Mouse (Mus musculus): ENCODE results near the gene Ogt.
A peak's percentile ranks its signal among the peaks of the same experiment; 100 is the strongest.

Ogt gene

GRCm38 (mm10) chrX:101639741-101640166, at the start of gene Ogt:
Gene Ogt (plus strand): TSS chrX:101640060.
- DNase-seq, result peak; percentile 74

DNA sequence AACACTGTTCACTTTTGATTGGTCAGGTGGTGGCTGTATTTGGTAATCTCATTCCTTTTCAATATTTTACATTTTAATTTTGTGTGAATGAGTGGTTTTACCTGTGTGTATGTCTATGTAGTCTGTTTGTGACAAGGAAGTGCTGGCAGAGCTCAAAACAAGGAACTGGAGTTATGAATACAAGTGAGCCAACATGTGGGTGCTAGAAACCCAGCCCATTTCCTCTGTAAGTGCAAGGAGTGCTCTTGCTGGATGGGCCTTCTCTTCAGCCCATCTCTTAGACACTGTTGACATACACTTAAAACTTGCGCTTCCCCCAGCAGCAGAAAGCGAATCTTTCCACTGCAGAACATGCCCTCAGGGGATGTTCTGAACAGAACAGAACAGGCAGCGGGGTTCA, 23.7 kb upstream of the Ogt start:
- DNase-seq, result no peak

DNA sequence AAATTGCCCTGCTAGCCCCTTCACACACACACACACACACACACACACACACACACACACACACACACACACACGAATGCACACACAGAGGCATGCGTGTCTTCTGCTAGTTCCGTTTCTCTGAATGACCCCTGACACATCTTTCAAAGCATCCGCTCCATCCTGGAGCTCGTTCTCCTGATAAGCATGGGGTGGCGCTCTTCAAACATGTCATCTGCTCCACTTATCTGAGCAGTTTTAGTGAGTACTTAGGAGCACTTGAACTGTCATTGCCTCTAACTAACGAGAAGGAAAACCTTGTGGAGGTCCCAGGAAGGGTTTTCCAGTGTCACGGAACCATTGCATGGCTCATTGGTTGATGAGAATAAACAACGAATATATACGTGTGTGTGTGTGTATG, 22.0 kb upstream of the Ogt start:
- no peak for DNase-seq

GRCm38 (mm10) chrX:101620317-101620716, 19.5 kb upstream of the Ogt start:
- DNase-seq, result no peak

DNA sequence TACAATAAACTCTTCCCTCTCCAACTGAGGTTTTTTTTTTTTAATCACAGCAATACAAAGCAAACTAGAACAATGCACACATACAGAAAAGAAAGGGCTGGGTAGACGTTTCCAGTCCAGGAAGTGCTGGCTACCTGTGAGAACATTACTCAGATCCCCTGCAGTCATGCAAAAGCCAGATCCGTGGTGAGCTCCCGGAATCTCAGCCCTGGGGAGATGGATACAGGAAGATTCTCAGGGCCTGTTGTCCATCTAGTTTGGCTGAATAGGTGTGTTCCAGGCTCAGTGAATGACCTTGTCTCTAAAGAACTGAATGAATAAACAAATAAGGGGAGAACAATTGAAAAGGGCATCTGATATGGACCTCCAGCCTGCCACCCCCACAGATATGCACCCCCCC, 17.3 kb upstream of the Ogt start:
- DNase-seq, result no peak

DNA sequence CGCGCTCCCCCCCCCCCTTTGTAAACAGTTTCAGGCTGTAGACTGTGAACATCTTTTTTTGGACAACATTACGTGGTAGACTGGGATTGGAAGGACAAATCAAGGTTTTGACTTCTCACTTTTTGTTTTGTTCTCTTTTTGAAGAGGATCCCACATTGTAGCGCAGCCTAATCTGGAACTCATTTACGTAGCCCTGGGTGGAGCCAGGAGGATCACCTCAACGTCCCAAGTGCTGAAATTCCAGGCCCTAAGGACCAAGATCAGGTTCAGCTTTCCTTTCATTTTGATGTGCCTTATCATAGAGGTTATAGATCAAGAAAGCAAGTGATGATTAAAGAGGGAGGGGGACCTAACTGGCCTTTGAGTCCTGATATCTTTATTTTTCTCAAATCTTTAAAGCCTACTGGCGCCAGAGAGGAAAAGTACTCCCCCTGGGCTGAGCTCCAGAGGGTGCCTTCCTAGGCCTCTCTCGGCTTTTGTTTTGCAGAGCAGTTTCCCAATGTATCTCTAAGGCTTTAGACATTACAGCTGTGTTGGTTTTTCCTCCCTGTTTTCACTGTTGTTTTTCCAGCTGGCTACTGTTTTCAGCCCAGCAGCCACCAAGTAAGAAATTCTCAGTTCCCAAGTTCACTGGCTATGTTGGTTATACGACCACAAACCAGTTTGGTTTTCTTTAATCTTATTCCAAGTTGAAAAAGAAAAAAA, 2.9 kb upstream of the Ogt start:
- DNase-seq, result no peak

DNA sequence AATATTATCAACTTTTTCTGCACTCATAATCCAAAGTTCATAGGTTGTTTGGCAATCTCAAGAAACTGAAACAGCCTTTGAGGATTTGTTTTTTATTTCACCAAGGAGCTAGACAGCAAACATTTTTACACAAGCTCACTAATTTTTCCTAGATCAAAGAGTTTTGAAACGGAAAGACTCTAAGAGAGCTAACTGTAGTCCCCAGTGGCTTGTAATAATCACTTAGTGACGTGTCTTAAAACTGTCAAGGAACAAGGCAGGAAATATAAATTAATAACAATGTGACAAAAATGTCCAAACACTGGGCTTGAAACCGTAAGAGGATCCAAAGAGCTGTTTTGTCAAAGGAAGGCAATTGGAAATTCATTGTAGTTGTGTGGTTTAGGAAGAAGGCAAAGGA, 1.0 kb upstream of the Ogt start:
- DNase-seq, result no peak

DNA sequence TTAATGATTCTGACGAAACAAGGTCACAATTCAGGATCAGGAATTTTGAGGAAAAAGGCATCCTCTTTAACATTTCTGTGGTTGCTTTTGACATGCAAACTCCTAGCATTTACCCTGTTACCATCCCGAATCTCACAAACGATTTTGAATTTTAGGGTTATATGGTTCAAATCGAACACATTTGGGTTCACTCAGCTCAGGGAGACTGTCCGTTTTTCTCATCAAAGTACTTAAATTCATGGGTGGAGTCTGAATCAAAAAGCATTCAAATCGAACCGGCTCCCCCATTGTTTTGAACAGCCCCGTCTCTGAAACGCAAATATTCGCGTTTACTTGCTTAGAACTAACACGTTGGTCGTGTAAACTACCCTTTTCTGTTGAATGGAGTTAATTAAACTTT, 554 bp upstream of the Ogt start:
- no peak for DNase-seq

- peak; percentile 24 for DNase-seq
Observed at GRCm38 (mm10) chrX:101640194-101641160, 617 bp downstream of the Ogt start.

DNA sequence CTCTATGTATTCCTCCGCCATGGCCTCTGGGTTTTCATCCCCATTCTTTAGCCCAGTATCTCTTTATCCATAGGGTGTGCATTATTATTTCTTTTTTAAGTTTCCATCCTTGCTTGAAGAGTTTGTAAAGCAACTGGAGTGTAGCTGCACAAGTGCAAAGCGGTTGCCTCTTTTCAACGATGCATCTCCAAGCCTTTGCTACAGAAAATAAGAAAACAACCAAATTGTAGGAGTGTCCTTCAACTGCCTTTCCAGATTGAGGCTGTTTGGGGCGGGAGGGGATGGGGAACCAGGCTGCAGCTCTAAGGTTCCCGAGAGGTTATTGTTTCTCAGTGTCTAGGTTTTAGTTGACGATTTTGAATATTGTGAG, 1.3 kb downstream of the Ogt start:
- DNase-seq, result no peak

- no peak for DNase-seq
Observed at GRCm38 (mm10) chrX:101642091-101642490, 2.2 kb downstream of the Ogt start.

DNA sequence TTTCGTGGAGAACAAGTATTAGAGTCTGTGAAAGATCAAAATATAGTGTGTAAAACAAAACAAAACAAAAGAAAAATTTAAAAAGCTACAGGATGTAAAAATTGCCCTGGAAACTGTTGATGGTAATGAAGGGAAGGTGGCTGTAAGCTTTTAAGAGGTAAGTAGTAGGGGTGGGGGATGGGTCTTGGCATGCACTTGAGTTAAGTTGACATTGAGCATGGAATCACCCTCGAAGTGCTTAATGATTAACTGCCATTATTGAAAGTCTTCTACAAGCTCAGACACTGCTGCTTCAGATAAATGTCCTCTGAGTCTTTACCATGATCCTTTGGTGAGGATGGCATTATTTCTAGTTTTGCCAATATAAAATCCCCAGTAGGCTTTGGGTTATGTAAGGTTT, 5.4 kb downstream of the Ogt start:
- no peak for DNase-seq

- DNase-seq, result no peak
Observed at GRCm38 (mm10) chrX:101646621-101647020, 6.8 kb downstream of the Ogt start.

DNA sequence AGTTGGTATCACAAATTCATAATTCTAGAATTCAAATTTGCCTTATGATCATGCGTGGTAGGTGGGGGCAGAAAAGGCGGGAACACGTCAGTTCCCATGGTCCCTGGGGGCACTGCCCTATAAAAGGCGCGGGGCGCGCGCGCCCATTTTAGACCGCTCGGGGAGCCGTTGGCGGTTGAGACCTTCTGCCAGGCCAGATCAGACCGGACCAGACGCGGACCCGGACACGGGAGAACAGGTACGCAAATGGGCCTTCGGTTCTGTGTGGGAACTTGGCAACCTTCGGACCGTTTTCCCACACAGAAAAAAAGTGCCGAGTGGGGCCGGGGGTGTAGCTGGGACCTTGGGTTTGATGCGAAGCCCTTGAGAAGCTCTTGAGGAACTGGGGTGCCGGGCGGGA, 55.8 kb downstream of the Ogt start:
- no peak for DNase-seq

GRCm38 (mm10) chrX:101697537-101697936, 57.7 kb downstream of the Ogt start:
- DNase-seq, result no peak

DNA sequence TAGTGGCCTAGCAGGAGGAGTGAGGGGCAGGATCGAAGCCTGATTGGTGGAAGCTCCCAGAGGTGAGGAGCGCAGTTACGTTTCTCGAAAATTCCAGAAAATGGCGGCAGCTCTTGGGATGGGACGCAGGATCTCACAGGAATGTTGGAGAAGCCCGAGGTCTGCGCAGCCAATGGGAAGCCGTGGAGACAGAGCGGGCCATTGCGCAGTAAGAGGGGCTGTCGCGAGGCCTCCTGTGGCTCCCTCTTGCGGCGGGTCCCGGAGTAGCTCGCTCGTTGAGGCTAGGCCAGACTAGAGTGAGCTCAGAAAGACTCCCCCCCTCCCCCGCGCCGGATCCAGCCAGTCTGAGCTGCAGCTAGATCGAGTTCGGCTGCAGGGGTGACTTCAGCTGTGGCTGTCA, 58.4 kb downstream of the Ogt start:
- no peak for DNase-seq

- no peak for DNase-seq
Observed at GRCm38 (mm10) chrX:101705111-101705510, 65.3 kb downstream of the Ogt start.

DNA sequence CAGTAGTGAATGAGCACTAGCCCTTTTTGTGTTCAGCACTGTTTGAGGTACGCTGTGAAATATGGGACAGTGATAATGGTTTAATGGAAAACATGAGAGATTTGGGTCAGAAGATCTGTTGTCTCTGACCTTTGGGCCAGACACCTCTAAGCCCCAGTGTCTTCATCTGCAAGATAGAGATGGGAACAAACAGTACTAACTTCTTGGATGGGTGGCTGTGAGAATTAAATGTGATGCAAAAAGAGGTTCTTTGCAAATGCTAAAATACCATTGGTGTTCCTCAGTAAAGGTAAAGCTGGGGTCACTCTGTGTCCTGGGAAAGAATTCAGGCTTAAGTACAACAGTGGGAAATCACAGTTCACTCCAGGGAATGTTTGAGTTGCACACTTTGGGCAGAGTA, 80.5 kb downstream of the Ogt start:
- no peak for DNase-seq

GRCm38 (mm10) chrX:101730010-101730409, 90.2 kb downstream of the Ogt start:
- no peak for DNase-seq

- DNase-seq, result no peak
Observed at GRCm38 (mm10) chrX:101732644-101733043, 92.8 kb downstream of the Ogt start.

DNA sequence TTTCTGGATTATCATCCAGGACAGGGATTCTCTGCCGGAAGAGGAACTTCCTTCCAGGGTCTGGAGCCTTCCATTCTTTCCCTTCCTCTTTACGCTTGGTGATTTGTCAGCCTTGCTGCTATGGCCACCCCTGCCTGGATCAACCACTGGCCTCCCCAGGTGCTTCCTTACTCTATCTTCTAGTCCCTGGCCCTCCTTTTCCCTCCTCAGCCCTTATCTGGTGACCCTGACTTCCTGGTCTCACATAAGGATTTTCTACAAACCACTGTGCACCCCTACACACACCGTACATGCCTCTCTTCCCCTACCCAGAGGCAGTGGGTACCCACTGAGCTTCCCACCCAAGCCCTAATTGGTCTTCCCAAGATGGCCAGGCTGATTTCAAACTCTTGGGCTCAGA, 93.4 kb downstream of the Ogt start:
- DNase-seq, result no peak

- DNase-seq, result peak; percentile 13
Observed at GRCm38 (mm10) chrX:101733828-101734319, 94.0 kb downstream of the Ogt start, which contains the start of gene Cxcr3. Gene Cxcr3 (minus strand): TSS chrX:101734269.

Measured in right cerebral cortex, postnatal 4 days (tissue).